Mouse (Mus musculus) retina, adult 2 months (tissue): ENCODE data around the gene Tsacc.
"Not testable (repeated sequence)": the region's sequence is repeated elsewhere in the genome, so short reads cannot be mapped to it uniquely, and the experiment has no call there.

ENCODE experiments used
- DNase-seq: peaks from one replicate; pipeline ENCODE4 v3.0.0-alpha.2; 2012; ENCODE audit warnings: low read depth, low spot score

The Tsacc gene

DNA sequence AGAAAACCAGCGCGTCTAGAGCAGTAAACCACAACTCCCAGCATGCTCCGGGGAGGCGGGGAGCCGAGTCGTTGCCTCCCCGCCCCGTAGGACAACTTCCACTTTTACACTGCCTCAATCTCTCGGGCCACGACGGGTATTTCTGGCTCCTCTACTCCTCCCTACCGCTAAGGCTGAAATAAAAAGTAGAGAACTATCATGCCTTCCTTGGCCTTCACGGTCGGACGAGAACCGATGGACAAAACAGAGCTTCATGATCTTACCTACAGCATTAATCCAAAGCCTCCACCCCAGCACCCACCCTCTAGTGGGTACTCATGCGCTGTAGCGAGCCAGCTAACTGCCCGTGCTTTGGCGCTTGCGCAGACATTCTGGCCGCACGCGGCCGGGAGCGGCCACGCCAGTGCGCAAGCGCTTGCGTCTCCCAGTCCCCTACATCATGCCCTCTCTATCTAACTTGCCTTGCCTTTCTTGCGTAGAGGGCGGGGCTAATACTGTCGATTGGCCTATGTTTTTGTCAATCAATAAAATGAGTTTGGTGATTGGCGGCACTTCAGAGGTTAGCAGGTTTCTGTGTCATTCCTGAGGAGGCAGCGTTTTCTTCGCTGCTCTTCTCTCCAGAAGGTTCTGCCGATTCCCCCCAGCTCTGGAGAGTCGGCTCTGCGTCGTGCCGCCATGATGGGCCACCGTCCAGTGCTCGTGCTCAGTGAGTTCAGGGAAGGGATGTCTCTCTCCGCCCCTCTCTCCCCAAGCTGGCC, at the start of gene Tsacc, which contains the start of gene Cct3:
Gene Tsacc, minus strand, starts transcription at position 439 of the 758 bp plus-strand sequence.
Gene Cct3, plus strand, starts transcription at position 556 of the 758 bp plus-strand sequence.
- peak; percentile 98 for DNase-seq

DNA sequence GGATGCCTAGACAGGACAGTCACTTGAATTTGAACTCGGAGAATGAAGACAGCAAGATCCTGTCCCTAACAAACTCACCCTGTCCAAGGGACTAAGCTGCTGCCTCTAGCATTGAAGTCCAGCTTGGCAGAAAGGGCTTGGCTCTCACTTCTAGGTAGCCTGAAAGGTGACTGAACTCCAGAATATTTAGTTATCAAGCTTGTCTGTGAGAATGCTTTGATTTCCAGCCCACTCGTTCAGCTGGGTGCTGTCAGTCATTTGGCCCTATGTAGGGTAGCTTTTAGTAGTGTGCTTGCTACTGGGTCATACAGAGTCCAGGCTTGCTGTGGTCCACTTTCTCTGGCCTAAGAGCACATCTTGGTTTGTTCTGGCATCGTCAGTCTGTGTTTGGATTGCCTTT, 42.2 kb upstream of the Tsacc start:
- no peak for DNase-seq

GRCm38 (mm10) chr3:88338316-88338715, 41.5 kb upstream of the Tsacc start:
- DNase-seq = no peak

- DNase-seq = no peak
Observed at GRCm38 (mm10) chr3:88337367-88338020, 40.7 kb upstream of the Tsacc start.

DNA sequence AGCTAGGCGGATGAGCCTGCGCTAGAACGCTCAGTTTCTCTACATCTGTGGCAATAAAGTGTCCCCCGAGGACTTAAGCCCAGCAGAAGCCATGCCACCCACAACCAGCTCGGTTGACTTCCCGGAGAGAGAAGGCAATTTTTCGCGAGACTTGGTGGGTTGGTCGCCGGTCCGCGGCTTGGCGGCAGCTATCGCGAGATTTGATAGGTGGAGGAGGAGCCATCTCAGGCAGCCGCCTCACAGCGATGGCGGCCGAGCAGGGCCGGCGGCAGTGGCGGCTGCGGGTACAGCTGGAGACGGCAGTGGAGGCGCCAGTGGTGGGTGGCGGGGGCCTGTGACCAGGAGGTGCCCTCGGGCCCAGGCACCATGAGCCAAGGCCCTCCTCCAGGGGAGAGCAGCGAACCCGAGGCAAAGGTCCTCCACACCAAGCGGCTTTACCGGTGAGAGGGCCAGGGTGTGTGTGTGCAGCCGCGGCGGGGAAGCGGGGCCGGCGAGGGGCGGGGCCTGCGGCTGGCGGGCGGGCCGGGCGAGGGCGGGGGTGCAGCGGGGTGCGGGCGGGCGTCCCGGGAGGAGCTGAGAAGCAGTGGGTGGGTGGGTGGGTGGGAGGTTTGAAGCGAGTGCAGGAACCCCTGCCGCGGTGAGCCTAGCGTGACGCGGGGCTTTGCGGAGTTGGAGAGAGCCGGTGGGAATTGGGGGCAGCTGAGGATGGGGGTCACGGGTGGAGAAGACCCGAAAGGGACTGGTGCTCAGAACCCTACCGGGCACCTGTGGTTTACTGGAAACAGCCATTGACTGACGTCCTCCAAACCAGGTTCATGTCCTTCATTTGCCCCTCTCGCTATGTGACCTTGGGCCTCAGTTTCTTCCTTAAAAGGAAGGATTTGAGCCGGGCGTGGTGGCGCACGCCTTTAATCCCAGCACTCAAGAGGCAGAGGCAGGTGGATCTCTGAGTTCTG, 39.5 kb upstream of the Tsacc start, which contains the start of the genes Tmem79 and Smg5:
Gene Tmem79, minus strand, starts transcription at position 91 of the 956 bp plus-strand sequence.
Gene Smg5, plus strand, starts transcription at position 203 of the 956 bp plus-strand sequence.
- peak; percentile 81 for DNase-seq

GRCm38 (mm10) chr3:88335436-88336053, 38.7 kb upstream of the Tsacc start:
- no peak for DNase-seq

GRCm38 (mm10) chr3:88334902-88335435, 38.2 kb upstream of the Tsacc start:
- DNase-seq = no peak

GRCm38 (mm10) chr3:88334029-88334658, 37.3 kb upstream of the Tsacc start:
- no peak for DNase-seq

DNA sequence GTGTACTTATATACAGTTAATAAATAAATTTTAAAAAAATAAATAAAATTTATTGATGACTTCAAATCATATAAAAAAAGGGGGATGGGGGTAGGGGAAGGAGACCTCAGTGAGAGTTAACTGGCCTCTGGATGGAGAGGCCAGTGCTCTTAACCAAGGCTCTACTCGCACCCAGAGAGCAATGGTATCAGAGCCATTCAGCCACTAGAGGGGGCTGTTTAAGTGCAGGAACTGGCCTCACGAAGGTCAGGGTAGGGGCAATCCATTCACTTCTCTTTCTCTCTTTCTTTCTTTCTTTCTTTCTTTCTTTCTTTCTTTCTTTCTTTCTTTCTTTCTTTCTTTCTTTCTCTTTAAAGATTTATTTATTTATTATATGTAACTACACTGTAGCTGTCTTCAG, 34.5 kb upstream of the Tsacc start:
- DNase-seq = peak; percentile 8

- no peak for DNase-seq
Observed at GRCm38 (mm10) chr3:88328956-88329355, 32.2 kb upstream of the Tsacc start.

DNA sequence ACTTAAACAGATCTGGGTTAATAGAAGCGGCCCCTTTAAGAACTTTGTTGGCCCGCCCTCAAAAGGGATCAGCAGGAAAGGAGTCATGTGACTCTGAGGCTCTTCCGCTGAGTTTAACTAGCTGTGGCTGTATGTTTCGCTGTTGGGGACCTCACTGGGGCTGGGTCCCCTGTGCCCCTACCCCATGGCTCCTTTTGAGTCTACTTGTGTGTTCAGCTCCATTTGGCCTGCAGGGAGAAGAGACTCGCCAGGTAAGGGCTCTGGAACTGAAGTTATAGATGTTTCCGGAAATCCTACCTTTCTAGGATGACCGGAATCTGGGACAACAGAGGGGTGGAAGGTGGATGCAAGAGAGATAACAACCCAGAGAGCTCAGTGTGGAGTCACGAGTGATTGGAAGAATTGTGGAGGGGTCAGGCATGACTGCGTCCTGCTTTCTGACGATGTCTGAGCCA, 28.2 kb upstream of the Tsacc start, which contains the start of gene Glmp:
Gene Glmp, plus strand, starts transcription at position 73 of the 455 bp plus-strand sequence.
- peak; percentile 49 for DNase-seq

- DNase-seq = no peak
Observed at GRCm38 (mm10) chr3:88299172-88299571, 2.4 kb upstream of the Tsacc start.

DNA sequence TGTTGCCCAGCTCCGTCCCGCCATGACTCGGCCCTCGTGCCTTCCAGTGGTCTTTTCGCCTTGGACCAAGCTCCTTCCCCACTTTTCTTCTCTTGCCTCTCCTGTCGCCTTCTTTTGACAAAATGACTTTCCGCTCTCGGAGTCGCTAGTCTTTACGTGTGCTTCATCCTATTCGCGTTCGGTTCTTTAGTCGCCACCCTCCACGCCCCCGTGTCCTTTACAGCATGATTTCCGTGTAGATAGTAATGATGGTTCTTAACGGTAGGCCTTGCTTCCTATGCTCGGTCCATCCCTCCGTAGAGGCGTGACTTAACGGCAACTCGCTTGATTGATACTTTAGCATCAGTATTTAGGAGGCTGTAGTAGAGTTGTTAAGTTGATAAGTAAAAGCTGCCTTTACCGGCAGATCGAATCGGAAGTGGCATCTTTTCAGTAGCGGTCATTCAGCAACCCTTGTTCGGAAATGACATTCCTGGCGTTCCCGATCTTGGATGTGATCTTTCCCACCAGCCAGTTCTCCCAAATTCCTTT, 587 bp upstream of the Tsacc start:
- DNase-seq = no peak

DNA sequence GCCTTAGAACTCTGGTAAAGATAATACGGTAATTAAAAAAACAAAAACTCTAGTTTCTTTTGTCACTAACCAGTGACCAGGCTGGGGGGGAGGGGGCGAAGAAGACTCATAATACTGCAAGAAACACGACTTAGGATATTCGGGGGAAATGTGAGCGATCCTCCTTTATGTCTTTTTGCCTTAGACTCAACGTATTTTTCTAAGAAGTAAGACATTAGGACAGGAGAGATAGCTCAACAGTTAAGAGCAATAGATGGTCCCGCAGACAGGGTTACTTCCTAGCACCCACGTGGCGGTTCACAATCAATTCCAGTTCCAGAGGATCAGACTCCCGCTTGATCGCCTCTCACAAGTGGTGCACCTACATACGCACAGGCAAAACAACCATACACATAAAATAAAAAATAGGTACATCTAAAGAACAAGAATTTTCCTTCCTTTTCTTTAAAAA, 664 bp downstream of the Tsacc start:
- no peak for DNase-seq

DNA sequence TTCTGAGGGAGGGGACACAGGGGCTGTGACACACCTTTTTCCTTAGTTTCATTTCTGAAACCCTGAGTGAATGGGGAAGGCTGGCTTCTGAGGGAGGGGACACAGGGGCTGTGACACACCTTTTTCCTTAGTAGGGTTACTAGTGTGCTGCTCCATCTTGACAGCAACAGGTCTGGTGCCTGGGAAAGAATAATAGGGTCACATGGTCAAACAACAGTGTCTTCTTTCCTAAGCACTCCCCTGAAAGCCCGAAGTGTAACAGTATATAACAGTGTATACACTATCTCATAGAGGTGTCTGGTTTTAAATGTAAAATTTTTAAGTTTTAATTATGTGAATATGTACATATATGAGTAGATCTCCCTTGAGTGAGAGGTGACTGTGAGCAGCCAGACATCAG, 1.5 kb downstream of the Tsacc start:
- DNase-seq = not testable (repeated sequence)

DNA sequence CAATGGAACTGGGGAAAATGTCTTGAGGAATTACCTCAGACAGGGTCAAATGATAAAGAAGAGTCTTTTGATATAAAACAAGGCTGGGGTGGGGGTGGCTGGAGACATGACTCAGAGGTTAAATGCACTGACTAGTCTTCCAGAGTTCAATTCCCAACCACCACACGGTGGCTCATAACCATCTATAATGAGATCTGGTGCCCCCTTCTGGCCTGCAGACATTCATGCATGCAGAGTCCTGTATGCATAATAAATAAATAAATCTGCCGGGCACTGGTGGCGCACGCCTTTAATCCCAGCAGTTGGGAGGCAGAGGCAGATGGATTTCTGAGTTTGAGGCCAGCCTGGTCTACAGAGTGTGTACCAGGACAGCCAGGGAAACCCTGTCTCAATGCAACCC, 4.8 kb downstream of the Tsacc start:
- DNase-seq = no peak

DNA sequence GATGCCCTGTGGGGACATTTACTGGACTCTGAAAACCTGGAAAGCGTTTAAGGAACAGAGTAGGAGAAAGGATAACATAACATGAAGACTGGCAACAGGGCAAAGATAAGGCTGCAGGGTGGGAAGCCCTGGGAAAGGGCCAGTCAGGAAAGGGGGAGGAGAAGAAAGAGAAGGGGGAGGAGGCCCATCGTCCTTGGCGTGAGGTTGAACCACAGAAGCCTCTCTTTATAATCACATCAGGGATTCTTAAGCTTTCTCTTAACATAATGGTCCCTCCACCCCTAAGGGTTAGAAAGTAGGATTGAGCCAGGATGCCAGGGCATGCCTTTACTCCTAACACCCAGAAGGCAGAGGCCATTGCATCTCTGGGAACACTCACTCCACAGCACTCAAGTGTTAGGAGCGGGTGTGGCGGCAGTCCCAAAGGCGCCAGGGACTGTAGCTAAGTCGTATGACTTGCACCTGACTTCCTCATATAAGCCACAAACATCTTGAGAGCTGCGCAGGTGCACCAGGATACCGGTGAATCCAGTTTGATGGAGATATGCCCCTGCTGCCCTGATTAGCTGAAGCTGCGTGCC, 8.6 kb downstream of the Tsacc start:
- DNase-seq = not testable (repeated sequence)

- no peak for DNase-seq
Observed at GRCm38 (mm10) chr3:88287110-88287509, 9.7 kb downstream of the Tsacc start, which contains the start of gene Gm38392. TSS of gene Gm38392 (minus strand) at chr3:88287210.

DNA sequence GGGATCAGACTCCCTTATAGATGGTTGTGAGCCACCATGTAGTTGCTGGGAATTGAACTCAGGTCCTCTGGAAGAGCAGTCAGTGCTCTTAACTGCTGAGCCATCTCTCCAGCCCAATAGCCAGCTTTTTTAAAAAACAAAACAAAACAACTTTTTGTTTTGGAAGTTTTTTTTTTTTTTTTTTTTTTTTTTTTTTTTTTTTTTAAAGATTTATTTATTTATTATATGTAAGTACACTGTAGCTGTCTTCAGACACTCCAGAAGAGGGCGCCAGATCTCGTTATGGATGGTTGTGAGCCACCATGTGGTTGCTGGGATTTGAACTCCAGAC, 11.3 kb downstream of the Tsacc start:
- DNase-seq = not testable (repeated sequence)
